Mouse (Mus musculus) midbrain, embryonic 11.5 days (tissue): ENCODE measurements around the gene Cmtm2a. TPM values are rescaled to one million over a fixed set of nuclear protein-coding genes. Genes with fewer than 3 reads are reported as not detected.
"Not testable (repeated sequence)": the region's sequence is repeated elsewhere in the genome, so short reads cannot be mapped to it uniquely, and the experiment has no call there.

Experiments used
- ATAC-seq: fragments of 200-750 bp; cut with Nextera tagmentation; 2 replicates; pipeline ENCODE4 v1.8.0; 2017; ENCODE audit warnings: moderate TSS enrichment, moderate library complexity; ENCODE audit not compliant: low FRiP score
- DNase-seq: peaks from one replicate; pipeline ENCODE4 v3.0.0; 2015; ENCODE audit warnings: low spot score; ENCODE audit errors: missing footprints
- H3K27ac ChIP-seq: fragments of 300-500 bp; sonication (generic); 2 replicates; pipeline ENCODE4 v1.5.1; 2014; ENCODE audit warnings: low read depth, low read length
- H3K27me3 ChIP-seq: fragments of 300-500 bp; sonication (generic); 2 replicates; pipeline ENCODE4 v1.6.1; 2014; ENCODE audit warnings: mild to moderate bottlenecking, low read length, moderate library complexity, mixed read lengths; ENCODE audit not compliant: control insufficient read depth, insufficient read depth
- H3K36me3 ChIP-seq: fragments of 300-500 bp; sonication (generic); 2 replicates; pipeline ENCODE4 v1.6.1; 2014; ENCODE audit warnings: mild to moderate bottlenecking, low read length, moderate library complexity, mixed read lengths; ENCODE audit not compliant: control insufficient read depth, insufficient read depth
- H3K4me1 ChIP-seq: fragments of 300-500 bp; sonication (generic); 2 replicates; pipeline ENCODE4 v1.6.1; 2014; ENCODE audit warnings: low read length; ENCODE audit not compliant: control insufficient read depth, insufficient read depth
- H3K4me2 ChIP-seq: fragments of 300-500 bp; sonication (generic); 2 replicates; pipeline ENCODE4 v1.6.1; 2014; ENCODE audit warnings: mild to moderate bottlenecking, moderate library complexity
- H3K4me3 ChIP-seq: fragments of 300-500 bp; sonication (generic); 2 replicates; pipeline ENCODE4 v1.5.1; 2014; ENCODE audit warnings: low read depth, low read length
- H3K9ac ChIP-seq: fragments of 300-500 bp; sonication (generic); 2 replicates; pipeline ENCODE4 v1.6.1; 2014; ENCODE audit warnings: low read length
- H3K9me3 ChIP-seq: fragments of 300-500 bp; sonication (generic); 2 replicates; pipeline ENCODE4 v1.6.1; 2016; ENCODE audit warnings: low read length; ENCODE audit not compliant: control insufficient read depth
- WGBS: fragments of 180-500 bp; shearing (Covaris S2); extraction: QIAGEN DNeasy Blood & Tissue Kit; methylation state at CpG from one replicate; pipeline ENCODE4 v1.1.7; 2014; 5-methylcytosine and 5-hydroxymethylcytosine counted together
- polyA plus RNA-seq: library from polyadenylated mRNA; unstranded; fragments of >200 nt; fragmentation: Nextera tagmentation; extraction: Ambion mirVana; gene quantifications from 2 replicates; pipeline ENCODE4 v1.2.1, GENCODE M21; 2014

Cmtm2a gene
- polyA plus RNA-seq, 1 experiment from 2014 or later = not detected

GRCm38 (mm10) chr8:104336806-104337205, 43.8 kb upstream of the Cmtm2a start:
- DNase-seq (no peak), ATAC-seq (no peak)
- Histone ChIP-seq H3K4me3 (no peak overlapping the region), H3K27me3 (no peaks in the 10 kb centered on the region), H3K27ac (no peak overlapping the region), H3K9me3 (no peaks in the 10 kb centered on the region), H3K4me2 (no peak overlapping the region), H3K4me1 (no peaks in the 10 kb centered on the region; the same call in 1 of the 2 replicates), H3K9ac (no peak overlapping the region), H3K36me3 (no peaks in the 10 kb centered on the region)
- WGBS = 85% methylated on average over 1 of the region's 1 CpGs

DNA sequence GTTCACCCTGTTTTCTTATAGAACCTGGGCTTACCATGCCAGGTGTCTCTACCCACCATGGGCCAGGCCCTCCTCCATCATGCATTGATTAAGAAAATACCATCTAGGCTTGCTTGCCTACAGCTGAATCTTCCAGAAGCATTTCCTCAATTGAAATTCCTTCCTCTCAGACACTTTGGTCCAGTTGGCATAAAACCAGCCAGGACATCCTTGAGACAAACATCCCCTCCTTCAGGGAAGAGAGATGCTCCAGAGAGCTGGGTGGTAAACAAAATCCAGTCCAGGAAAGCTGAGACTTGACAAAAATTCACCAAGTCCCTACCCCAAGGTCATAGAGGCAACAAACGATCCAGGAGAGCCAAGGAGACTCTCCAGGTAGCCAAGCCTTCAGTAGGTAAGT, 41.2 kb upstream of the Cmtm2a start:
- Histone ChIP-seq H3K4me3 (no peak overlapping the region), H3K27ac (no peak overlapping the region), H3K36me3 (no peaks in the 10 kb centered on the region), H3K4me1 (no peaks in the 10 kb centered on the region), H3K27me3 (no peaks in the 10 kb centered on the region), H3K9me3 (no peaks in the 10 kb centered on the region), H3K9ac (no peak overlapping the region), H3K4me2 (no peak overlapping the region)
- WGBS = 77% methylated on average over 1 of the region's 1 CpGs
- DNase-seq = no peak
- no peak for ATAC-seq

DNA sequence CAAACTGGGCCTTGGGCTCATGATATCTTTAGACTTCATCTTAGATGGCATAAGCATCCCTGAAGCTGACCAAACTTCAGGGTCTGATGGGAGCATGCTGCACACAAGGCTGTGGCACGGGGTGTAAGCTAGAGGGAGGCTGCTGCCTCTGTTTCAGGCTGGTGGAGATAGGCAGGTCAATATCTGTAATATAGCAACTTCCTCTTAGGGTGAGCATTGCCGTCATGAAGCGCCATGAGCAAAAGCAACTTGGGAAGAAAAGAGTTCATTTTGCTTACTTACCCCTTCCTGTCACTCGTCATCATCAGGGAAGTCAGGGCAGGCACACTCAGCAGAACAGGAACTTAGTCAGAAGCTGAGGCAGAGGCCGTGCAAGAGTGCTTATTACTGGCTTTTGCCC, 40.8 kb upstream of the Cmtm2a start:
- ATAC-seq = no peak
- H3K4me3 ChIP-seq = no peak overlapping the region
- no peak overlapping the region for H3K4me2 ChIP-seq
- no peaks in the 10 kb centered on the region for H3K4me1 ChIP-seq
- H3K27ac ChIP-seq = no peak overlapping the region
- no peaks in the 10 kb centered on the region for H3K27me3 ChIP-seq
- DNase-seq = no peak
- no peaks in the 10 kb centered on the region for H3K36me3 ChIP-seq
- no peaks in the 10 kb centered on the region for H3K9me3 ChIP-seq
- WGBS = 81% methylated on average over 5 of the region's 5 CpGs
- H3K9ac ChIP-seq = no peak overlapping the region

- WGBS = 82% methylated on average over 5 of the region's 5 CpGs
Observed at GRCm38 (mm10) chr8:104332665-104333631, 40.0 kb upstream of the Cmtm2a start.

GRCm38 (mm10) chr8:104321930-104322329, 28.9 kb upstream of the Cmtm2a start, which contains the start of gene Cmtm2b:
Gene Cmtm2b, plus strand, starts transcription at chr8:104322230.
- H3K9me3 ChIP-seq, H3K27me3 ChIP-seq, H3K4me3 ChIP-seq, H3K36me3 ChIP-seq, H3K9ac ChIP-seq, H3K4me2 ChIP-seq, ATAC-seq, DNase-seq, H3K27ac ChIP-seq, H3K4me1 ChIP-seq: not testable (repeated sequence)
- WGBS = 87% methylated on average over 12 of the region's 12 CpGs

More at GRCm38 (mm10) chr8:104332665-104333631, 40.0 kb upstream of the Cmtm2a start:
- no peak for DNase-seq
- no peaks in the 10 kb centered on the region for H3K9me3 ChIP-seq
- no peak for ATAC-seq
- H3K9ac ChIP-seq = no peak overlapping the region
- no peaks in the 10 kb centered on the region for H3K27me3 ChIP-seq
- H3K4me2 ChIP-seq = no peak overlapping the region
- no peaks in the 10 kb centered on the region for H3K36me3 ChIP-seq
- H3K27ac ChIP-seq = no peak overlapping the region
- H3K4me1 ChIP-seq = no peaks in the 10 kb centered on the region
- no peak overlapping the region for H3K4me3 ChIP-seq

GRCm38 (mm10) chr8:104321267-104321666, 28.3 kb upstream of the Cmtm2a start, which contains the start of gene Gm11020:
Gene Gm11020, plus strand, starts transcription at chr8:104321567.
- not testable (repeated sequence) for H3K27ac ChIP-seq, H3K36me3 ChIP-seq, H3K27me3 ChIP-seq, H3K4me1 ChIP-seq, H3K4me3 ChIP-seq, H3K9ac ChIP-seq, H3K9me3 ChIP-seq, H3K4me2 ChIP-seq, ATAC-seq, DNase-seq
- 87% methylated on average over 9 of the region's 11 CpGs for WGBS

- no peak overlapping the region for H3K4me2 ChIP-seq
- no peaks in the 10 kb centered on the region for H3K9me3 ChIP-seq
- H3K27ac ChIP-seq = no peak overlapping the region
- WGBS = 75% methylated on average over 4 of the region's 4 CpGs
- ATAC-seq (no peak), DNase-seq (no peak)
- H3K36me3 ChIP-seq = no peaks in the 10 kb centered on the region
- H3K4me1 ChIP-seq = no peaks in the 10 kb centered on the region
- no peak overlapping the region for H3K9ac ChIP-seq
- no peaks in the 10 kb centered on the region for H3K27me3 ChIP-seq
- no peak overlapping the region for H3K4me3 ChIP-seq
Observed at GRCm38 (mm10) chr8:104313311-104313710, 20.3 kb upstream of the Cmtm2a start.

- 80% methylated on average over 3 of the region's 3 CpGs for WGBS
- ATAC-seq, H3K4me1 ChIP-seq, H3K36me3 ChIP-seq, DNase-seq, H3K27me3 ChIP-seq, H3K9me3 ChIP-seq, H3K4me3 ChIP-seq, H3K4me2 ChIP-seq, H3K27ac ChIP-seq, H3K9ac ChIP-seq: not testable (repeated sequence)
Observed at GRCm38 (mm10) chr8:104312023-104312422, 19.0 kb upstream of the Cmtm2a start.

GRCm38 (mm10) chr8:104309441-104310155, 16.6 kb upstream of the Cmtm2a start, which contains the start of the genes Gm45711 and Cmtm1:
Gene Gm45711, minus strand, starts transcription at chr8:104310081.
Gene Cmtm1, minus strand, starts transcription at chr8:104310145.
- not testable (repeated sequence) for DNase-seq, H3K4me3 ChIP-seq, H3K27ac ChIP-seq, H3K4me1 ChIP-seq, ATAC-seq, H3K9ac ChIP-seq, H3K9me3 ChIP-seq, H3K36me3 ChIP-seq, H3K4me2 ChIP-seq, H3K27me3 ChIP-seq
- WGBS = 89% methylated on average over 36 of the region's 36 CpGs
